Mouse (Mus musculus) thymus, adult 2 months (tissue): ENCODE measurements around the gene Mif.
"Not testable (repeated sequence)": the region's sequence is repeated elsewhere in the genome, so short reads cannot be mapped to it uniquely, and the experiment has no call there.

Experiments used
- CTCF ChIP-seq: fragments of 200-500 bp; IDR thresholded peaks from 2 replicates; pipeline ENCODE4 v1.5.1; 2012; ENCODE audit warnings: mild to moderate bottlenecking, control low read depth, low read length, moderate library complexity, borderline replicate concordance; ENCODE audit not compliant: control insufficient read depth, poor library complexity, insufficient read depth; ENCODE audit errors: extremely low read depth
- POLR2A ChIP-seq: fragments of 200-500 bp; IDR thresholded peaks from 2 replicates; pipeline ENCODE4 v1.6.1; 2012; ENCODE audit warnings: mild to moderate bottlenecking, low read length, control low read depth, moderate library complexity; ENCODE audit not compliant: control insufficient read depth, poor library complexity, insufficient read depth; ENCODE audit errors: extremely low read depth

- TF ChIP-seq CTCF = not testable (repeated sequence)
- TF ChIP-seq POLR2A = 0 out of 2 replicates have a peak, but pooled peaks have one; percentile 58
These were observed at the start of gene Mif for GRCm38 (mm10) chr10:75859786-75860470.
